Mouse (Mus musculus) bone marrow, adult 2 months (tissue): ENCODE measurements around the gene Scml4.

Source experiments
- CTCF ChIP-seq: fragments of 200-500 bp; IDR thresholded peaks from 2 replicates; pipeline ENCODE4 v1.5.1; 2011; ENCODE audit warnings: low read length, control low read depth; ENCODE audit not compliant: control insufficient read depth, insufficient read depth
- POLR2A ChIP-seq: fragments of 200-500 bp; IDR thresholded peaks from 2 replicates; pipeline ENCODE4 v1.6.1; 2011; ENCODE audit warnings: low read depth, mild to moderate bottlenecking, control low read depth, low read length, borderline replicate concordance; ENCODE audit not compliant: control insufficient read depth

GRCm38 (mm10) chr10:42873077-42873595, 13.0 kb downstream of the Scml4 start:
- TF ChIP-seq CTCF: no peak
- no peak for TF ChIP-seq POLR2A
